ENCODE assay signal across 7 mouse cellular contexts in the genomic region with DNA sequence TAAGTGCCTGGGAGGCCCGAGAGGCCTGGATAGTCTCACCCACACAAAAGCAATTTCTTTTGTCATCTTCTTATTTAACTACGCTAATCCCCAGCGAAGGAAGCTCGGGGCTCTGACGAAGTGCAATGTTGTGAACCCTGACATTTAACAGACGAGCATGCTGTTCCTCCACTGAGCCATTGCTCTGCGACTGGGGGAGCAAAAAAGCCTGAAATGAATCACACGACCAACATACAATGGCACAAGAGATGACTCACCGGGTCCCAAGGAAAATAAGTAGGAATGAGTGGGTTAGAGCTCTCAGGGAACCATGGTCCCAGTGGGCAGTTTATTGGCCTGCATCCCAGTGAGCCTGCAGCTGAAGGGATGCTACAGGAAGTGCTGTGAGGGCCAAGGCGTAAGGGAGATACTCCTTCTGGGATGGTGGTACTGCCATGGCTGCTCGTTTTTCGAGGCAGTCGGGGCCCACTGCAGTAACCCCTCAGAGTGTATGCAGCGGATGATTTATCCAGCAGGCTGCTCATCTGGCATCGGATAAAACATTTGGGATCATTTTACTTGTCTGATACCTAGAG.
DNase-seq lines count a peak whose midpoint lies in the region; ATAC-seq and TF ChIP-seq lines count a peak whose summit lies in the region.

No protein-coding gene starts in this region.

- TF ChIP-seq EP300 in heart, adult 2 months (IDR thresholded peaks at IDR 0.05; ENCODE audit: insufficient read depth, low read depth, low read length): no peak
- TF ChIP-seq EP300 in lung, postnatal 0 days (IDR thresholded peaks at IDR 0.05): no peak

- H3K4me2 ChIP-seq in limb, embryonic 12.5 days: no peak overlapping the region
- no peak overlapping the region for H3K4me2 ChIP-seq in lung, postnatal 0 days (replicated peaks; ENCODE audit: low read depth, low read length)

- no peaks in the 10 kb centered on the region for H3K9me3 ChIP-seq in limb, embryonic 12.5 days
- no peaks in the 10 kb centered on the region for H3K9me3 ChIP-seq in lung, postnatal 0 days (ENCODE audit: low read length)

- WGBS in heart, adult 2 months: 46% methylated on average over 15 of the region's 15 CpGs
- 54% methylated on average over 15 of the region's 15 CpGs for WGBS in limb, embryonic 12.5 days
- WGBS in lung, postnatal 0 days: 54% methylated on average over 15 of the region's 15 CpGs

- no peak for TF ChIP-seq CTCF in heart, adult 2 months (IDR thresholded peaks at IDR 0.05)
- no peak for TF ChIP-seq CTCF in C2C12 (IDR thresholded peaks at IDR 0.05; ENCODE audit: control insufficient read depth, insufficient read depth, insufficient read length)
- TF ChIP-seq CTCF in lung, postnatal 0 days (IDR thresholded peaks at IDR 0.05): no peak

- H3K79me2 ChIP-seq in heart, adult 2 months (replicated peaks; ENCODE audit: control insufficient read depth, insufficient read depth, low read length): no peaks in the 10 kb centered on the region
- H3K79me2 ChIP-seq in C2C12 (ENCODE audit: control insufficient read depth, insufficient read depth): no peaks in the 10 kb centered on the region

- H3K27ac ChIP-seq in heart, adult 2 months: no peak overlapping the region
- no peak overlapping the region for H3K27ac ChIP-seq in limb, embryonic 12.5 days
- H3K27ac ChIP-seq in lung, postnatal 0 days (ENCODE audit: low read length): no peak overlapping the region

- no peaks in the 10 kb centered on the region for H3K4me1 ChIP-seq in heart, adult 2 months (ENCODE audit: control insufficient read depth, insufficient read depth, low read length)
- 0 out of 2 replicates have a peak, but pooled peaks cover 14% of the 10 kb centered on the region for H3K4me1 ChIP-seq in limb, embryonic 12.5 days (replicated peaks)
- no peaks in the 10 kb centered on the region for H3K4me1 ChIP-seq in lung, postnatal 0 days (ENCODE audit: insufficient read depth, low read depth, low read length)

- H3K9ac ChIP-seq in heart, adult 2 months (ENCODE audit: low read depth, low read length): no peak overlapping the region
- H3K9ac ChIP-seq in limb, embryonic 12.5 days (replicated peaks): no peak overlapping the region
- H3K9ac ChIP-seq in lung, postnatal 0 days (replicated peaks; ENCODE audit: low read depth): no peak overlapping the region

- ATAC-seq in limb, embryonic 12.5 days (ENCODE audit: insufficient number of reproducible peaks, insufficient read depth, low FRiP score, low TSS enrichment, low read depth): peak; percentile 26; the same call in 1 of the 2 replicates
- ATAC-seq in lung, postnatal 0 days: no peak

- H3ac ChIP-seq in C2C12 (ENCODE audit: control insufficient read depth, insufficient read length, low read depth): no peak overlapping the region

- DNase-seq in heart, postnatal 4 days: peak; percentile 37
- no peak for DNase-seq in heart, adult 2 months
- DNase-seq in adrenal gland, adult 2 months: peak; percentile 68
- no peak for DNase-seq in retina, embryonic 14.5 days (ENCODE audit: low spot score)
- DNase-seq in lung, postnatal 0 days (ENCODE audit: low spot score): no peak

- no peaks in the 10 kb centered on the region for H3K36me3 ChIP-seq in heart, adult 2 months (ENCODE audit: control insufficient read depth, insufficient read depth, low read length)
- no peaks in the 10 kb centered on the region for H3K36me3 ChIP-seq in C2C12 (ENCODE audit: control insufficient read depth, insufficient read depth)
- H3K36me3 ChIP-seq in limb, embryonic 12.5 days: no peaks in the 10 kb centered on the region
- H3K36me3 ChIP-seq in lung, postnatal 0 days (ENCODE audit: insufficient read depth, low read length): no peaks in the 10 kb centered on the region

- intact Hi-C loops in heart, adult 2 months (cut with DNase I): no loop called here

- no peaks in the 10 kb centered on the region for H3K79me3 ChIP-seq in C2C12 (ENCODE audit: low read depth)

- no peak for TF ChIP-seq POLR2A in heart, adult 2 months (IDR thresholded peaks at IDR 0.05; ENCODE audit: insufficient read depth, low read depth, low read length)

- no peaks in the 10 kb centered on the region for H3K27me3 ChIP-seq in heart, adult 2 months (ENCODE audit: control insufficient read depth, insufficient read depth, low read length)
- H3K27me3 ChIP-seq in C2C12 (ENCODE audit: control insufficient read depth, insufficient read depth, insufficient read length): no peaks in the 10 kb centered on the region
- H3K27me3 ChIP-seq in limb, embryonic 12.5 days: no peaks in the 10 kb centered on the region
- no peaks in the 10 kb centered on the region for H3K27me3 ChIP-seq in lung, postnatal 0 days (replicated peaks; ENCODE audit: insufficient read depth, low read length)

- H3K4me3 ChIP-seq in heart, adult 2 months: no peak overlapping the region
- no peak overlapping the region for H3K4me3 ChIP-seq in C2C12 (ENCODE audit: insufficient read depth, poor library complexity, severe bottlenecking)
- no peak overlapping the region for H3K4me3 ChIP-seq in limb, embryonic 12.5 days (replicated peaks)
- no peak overlapping the region for H3K4me3 ChIP-seq in lung, postnatal 0 days (ENCODE audit: low read depth, low read length)

TF ChIP-seq in C2C12, 6 proteins besides CTCF, POLR2A, EP300 and RAD21:
- TF ChIP-seq CEBPB (IDR thresholded peaks at IDR 0.05; ENCODE audit: low read depth): no peak
- TF ChIP-seq FOSL1 (IDR thresholded peaks at IDR 0.05; ENCODE audit: insufficient read depth, low read length, poor library complexity, severe bottlenecking): peak; percentile 14

Comparison
In these comparisons a context has a peak if more than half of its experiments do, and no peak if none do; other contexts are left out.
1. DNase-seq: peak in heart, postnatal 4 days (single experiment) and adrenal gland, adult 2 months (single experiment); none in heart, adult 2 months (0 of 2), retina, embryonic 14.5 days (single experiment) and lung, postnatal 0 days (single experiment).